Mouse (Mus musculus) hindbrain, postnatal 0 days (tissue): ENCODE results near the gene Pde4d. TPM values are rescaled to one million over a fixed set of nuclear protein-coding genes. Genes with fewer than 3 reads are reported as not detected.

Experiments
- ATAC-seq: fragments of 200-750 bp; cut with Nextera tagmentation; 2 replicates; pipeline ENCODE4 v1.8.0; 2017; ENCODE audit warnings: mild to moderate bottlenecking, moderate TSS enrichment, moderate library complexity
- DNase-seq: peaks from one replicate; pipeline ENCODE4 v3.0.0-alpha.2; 2015; ENCODE audit warnings: low spot score
- H3K27ac ChIP-seq: fragments of 300-500 bp; sonication (generic); 2 replicates; pipeline ENCODE4 v1.5.1; 2014; ENCODE audit warnings: mild to moderate bottlenecking
- H3K27me3 ChIP-seq: fragments of 300-500 bp; sonication (generic); 2 replicates; pipeline ENCODE4 v1.6.1; 2014; ENCODE audit warnings: low read length, mixed read lengths; ENCODE audit not compliant: insufficient read depth
- H3K36me3 ChIP-seq: fragments of 300-500 bp; sonication (generic); 2 replicates; pipeline ENCODE4 v1.6.1; 2014; ENCODE audit warnings: low read length, mixed read lengths; ENCODE audit not compliant: insufficient read depth
- H3K4me1 ChIP-seq: fragments of 300-500 bp; sonication (generic); 2 replicates; pipeline ENCODE4 v1.6.1; 2014; ENCODE audit warnings: antibody characterized with exemption, low read length, mixed read lengths; ENCODE audit not compliant: insufficient read depth
- H3K4me2 ChIP-seq: fragments of 300-500 bp; sonication (generic); 2 replicates; pipeline ENCODE4 v1.6.1; 2014; ENCODE audit warnings: low read depth, mild to moderate bottlenecking, low read length, moderate library complexity, mixed read lengths
- H3K4me3 ChIP-seq: fragments of 300-500 bp; sonication (generic); 2 replicates; pipeline ENCODE4 v1.5.1; 2014; ENCODE audit warnings: low read length
- H3K9ac ChIP-seq: fragments of 300-500 bp; sonication (generic); replicated peaks from 2 replicates; pipeline ENCODE4 v1.6.1; 2014; ENCODE audit warnings: mild to moderate bottlenecking, low read length, moderate library complexity, mixed read lengths
- H3K9me3 ChIP-seq: fragments of 300-500 bp; sonication (generic); 2 replicates; pipeline ENCODE4 v1.6.1; 2016; ENCODE audit warnings: low read length, mixed read lengths
- CTCF ChIP-seq: IDR thresholded peaks from 2 replicates; pipeline ENCODE4 v1.5.1; 2016; ENCODE audit warnings: antibody characterized with exemption, control low read depth, low read depth
- WGBS: fragments of 180-500 bp; shearing (Covaris S2); extraction: QIAGEN DNeasy Blood & Tissue Kit; methylation state at CpG from one replicate; pipeline ENCODE4 v1.1.7; 2014; 5-methylcytosine and 5-hydroxymethylcytosine counted together
- polyA plus RNA-seq: library from polyadenylated mRNA; unstranded; fragments of >200 nt; fragmentation: Nextera tagmentation; extraction: Ambion mirVana; gene quantifications from 2 replicates; pipeline ENCODE4 v1.2.1, GENCODE M21; 2015
- total RNA-seq: library from RNA; depleted of rRNA; stranded (reverse); fragments of >200 nt; gene quantifications from 2 replicates; pipeline ENCODE4 v1.2.3, GENCODE M21; 2014

Pde4d gene
- total and polyA plus RNA-seq, 2 experiments from 2014 or later: 19.3 to 77.1 TPM

DNA sequence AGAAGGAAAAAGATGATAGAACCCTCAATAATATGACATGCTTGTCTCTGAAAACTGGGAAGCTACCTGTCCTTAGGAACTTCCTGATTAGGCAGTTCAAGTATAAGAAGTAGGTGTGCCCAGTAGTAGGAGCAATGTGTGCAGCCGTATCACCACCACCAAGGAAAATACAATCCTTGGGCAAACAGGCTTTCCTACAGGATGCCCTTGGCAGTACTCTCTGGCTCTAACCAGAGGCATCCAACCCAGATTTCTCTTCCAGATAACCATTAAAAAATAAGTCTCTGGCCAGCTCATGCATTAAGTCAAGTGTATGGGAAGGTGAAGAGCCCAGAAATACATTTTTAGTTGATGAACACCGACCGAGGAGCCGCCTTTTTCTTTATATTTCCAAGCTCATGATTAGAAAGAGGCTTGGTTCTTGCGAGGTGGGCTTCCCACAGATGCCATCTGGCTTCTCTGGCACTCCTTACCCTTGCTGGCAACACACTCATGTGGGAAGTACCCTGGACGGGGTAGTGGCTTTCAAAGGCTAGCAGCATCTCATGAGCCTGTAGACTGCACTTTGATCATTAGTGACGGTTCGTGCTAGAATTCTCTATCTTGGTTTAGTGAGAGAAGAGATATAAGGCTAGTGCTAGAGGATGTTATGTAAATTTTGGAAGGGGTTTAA, 375.0 kb downstream of the Pde4d start:
- WGBS: 64% methylated on average over 8 of the region's 8 CpGs
- Histone ChIP-seq H3K36me3 (no peaks in the 10 kb centered on the region), H3K4me2 (no peak overlapping the region), H3K4me3 (no peak overlapping the region), H3K27me3 (no peaks in the 10 kb centered on the region), H3K9me3 (no peaks in the 10 kb centered on the region), H3K4me1 (no peaks in the 10 kb centered on the region), H3K27ac (peak overlapping the region; percentile 62), H3K9ac (no peak overlapping the region)
- ATAC-seq (peak; percentile 92), DNase-seq (peak; percentile 81)
- TF ChIP-seq CTCF: no peak

GRCm38 (mm10) chr13:108825501-108825900, 375.8 kb downstream of the Pde4d start:
- no peaks in the 10 kb centered on the region for H3K4me1 ChIP-seq
- no peak overlapping the region for H3K4me3 ChIP-seq
- H3K9ac ChIP-seq: no peak overlapping the region
- TF ChIP-seq CTCF: no peak
- H3K9me3 ChIP-seq: no peaks in the 10 kb centered on the region
- no peak overlapping the region for H3K4me2 ChIP-seq
- no peaks in the 10 kb centered on the region for H3K36me3 ChIP-seq
- WGBS: 87% methylated on average over 6 of the region's 6 CpGs
- no peak overlapping the region for H3K27ac ChIP-seq
- no peak for DNase-seq
- no peak for ATAC-seq
- no peaks in the 10 kb centered on the region for H3K27me3 ChIP-seq

DNA sequence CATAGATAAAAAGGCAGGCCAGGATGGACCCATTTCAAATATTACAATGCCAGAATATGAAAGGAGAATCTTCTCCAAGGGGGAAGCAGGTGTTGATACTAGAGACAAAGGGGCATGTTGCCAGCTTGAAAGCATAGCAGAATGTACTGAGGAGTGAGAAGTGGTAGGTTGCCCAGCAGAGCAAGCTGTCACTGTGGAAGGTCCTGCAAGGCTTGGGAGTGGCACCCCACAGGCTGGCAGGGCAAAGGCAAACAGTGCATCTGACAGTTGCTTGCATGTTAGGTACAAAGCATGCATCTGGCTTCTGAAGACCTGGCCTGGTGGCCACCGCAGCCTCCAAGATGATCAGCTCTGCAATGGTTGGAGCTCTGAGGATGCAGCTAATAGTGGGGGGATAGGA, 384.4 kb downstream of the Pde4d start:
- Histone ChIP-seq H3K4me1 (no peaks in the 10 kb centered on the region; the same call in 1 of the 2 replicates), H3K36me3 (no peaks in the 10 kb centered on the region), H3K4me2 (no peak overlapping the region), H3K9me3 (no peaks in the 10 kb centered on the region), H3K4me3 (no peak overlapping the region), H3K9ac (no peak overlapping the region), H3K27me3 (no peaks in the 10 kb centered on the region), H3K27ac (peak overlapping the region; percentile 15; the same call in 1 of the 2 replicates)
- WGBS: 55% methylated on average over 1 of the region's 1 CpGs
- TF ChIP-seq CTCF: no peak
- ATAC-seq (peak; percentile 75; the same call in 1 of the 2 replicates), DNase-seq (peak; percentile 68)

GRCm38 (mm10) chr13:108836314-108836713, 386.6 kb downstream of the Pde4d start:
- no peak for TF ChIP-seq CTCF
- Histone ChIP-seq H3K9me3 (no peaks in the 10 kb centered on the region), H3K4me1 (no peaks in the 10 kb centered on the region; the same call in 1 of the 2 replicates), H3K27me3 (no peaks in the 10 kb centered on the region), H3K9ac (no peak overlapping the region), H3K27ac (no peak overlapping the region), H3K4me2 (no peak overlapping the region), H3K36me3 (no peaks in the 10 kb centered on the region), H3K4me3 (no peak overlapping the region)
- ATAC-seq: no peak
- DNase-seq: no peak
- 56% methylated on average over 3 of the region's 3 CpGs for WGBS

GRCm38 (mm10) chr13:108839142-108839541, 389.4 kb downstream of the Pde4d start:
- Histone ChIP-seq H3K9ac (no peak overlapping the region), H3K36me3 (no peaks in the 10 kb centered on the region), H3K4me1 (no peaks in the 10 kb centered on the region; the same call in 1 of the 2 replicates), H3K9me3 (no peaks in the 10 kb centered on the region), H3K4me2 (no peak overlapping the region), H3K4me3 (no peak overlapping the region), H3K27me3 (no peaks in the 10 kb centered on the region), H3K27ac (no peak overlapping the region)
- DNase-seq (no peak), ATAC-seq (no peak)
- no peak for TF ChIP-seq CTCF
- 55% methylated on average over 7 of the region's 7 CpGs for WGBS

GRCm38 (mm10) chr13:108854090-108854489, 404.3 kb downstream of the Pde4d start:
- 78% methylated on average over 5 of the region's 5 CpGs for WGBS
- ATAC-seq (no peak), DNase-seq (no peak)
- H3K27me3 ChIP-seq: no peaks in the 10 kb centered on the region
- no peaks in the 10 kb centered on the region for H3K9me3 ChIP-seq
- no peak overlapping the region for H3K4me3 ChIP-seq
- no peak for TF ChIP-seq CTCF
- no peak overlapping the region for H3K4me2 ChIP-seq
- no peaks in the 10 kb centered on the region for H3K36me3 ChIP-seq
- no peak overlapping the region for H3K27ac ChIP-seq
- H3K9ac ChIP-seq: no peak overlapping the region
- no peaks in the 10 kb centered on the region for H3K4me1 ChIP-seq

DNA sequence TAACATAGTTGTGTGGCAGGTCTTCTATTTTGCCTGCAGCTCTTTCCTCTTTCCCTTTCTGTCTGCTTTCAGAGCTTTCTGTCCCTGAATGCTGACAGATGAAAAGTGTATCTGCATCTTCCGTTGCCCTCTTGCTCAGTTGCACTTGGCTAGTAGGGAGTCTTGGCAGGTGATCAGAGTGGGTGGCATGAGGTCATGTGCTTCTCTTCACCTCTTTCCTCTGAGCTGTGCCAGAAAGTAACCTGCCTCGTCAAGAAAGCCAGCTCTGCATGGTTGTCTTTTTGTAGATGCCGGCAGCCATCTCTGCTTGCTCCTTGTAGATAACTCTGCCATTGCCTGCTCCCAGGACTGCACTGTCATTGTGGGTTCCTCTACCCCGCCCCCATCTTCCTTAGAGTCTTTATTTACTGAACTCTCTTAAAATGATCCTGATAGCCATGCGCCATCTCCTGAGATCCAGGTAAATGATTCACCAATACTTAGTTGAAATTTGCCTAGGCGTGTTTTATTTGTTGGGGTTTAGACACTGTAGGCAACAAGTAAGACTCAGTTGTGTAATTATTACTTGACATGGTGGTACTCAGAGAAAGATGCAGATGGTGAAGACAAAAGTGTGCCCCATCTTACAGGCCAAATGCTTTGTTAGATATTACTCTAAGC, 407.2 kb downstream of the Pde4d start:
- TF ChIP-seq CTCF: no peak
- WGBS: 82% methylated on average over 6 of the region's 6 CpGs
- no peak for ATAC-seq
- no peaks in the 10 kb centered on the region for H3K36me3 ChIP-seq
- no peak overlapping the region for H3K9ac ChIP-seq
- no peaks in the 10 kb centered on the region for H3K27me3 ChIP-seq
- H3K4me2 ChIP-seq: no peak overlapping the region
- H3K9me3 ChIP-seq: no peaks in the 10 kb centered on the region
- no peaks in the 10 kb centered on the region for H3K4me1 ChIP-seq
- H3K27ac ChIP-seq: no peak overlapping the region
- DNase-seq: no peak
- H3K4me3 ChIP-seq: no peak overlapping the region
